ENCODE assay signal across 19 mouse cellular contexts in genomic region chr2:28970424-28970823, GRCm38 (mm10). TPM values are rescaled to one million over a fixed set of nuclear protein-coding genes. Genes with fewer than 3 reads are reported as not detected.
DNase-seq lines count a peak whose midpoint lies in the region; ATAC-seq and TF ChIP-seq lines count a peak whose summit lies in the region.
"Had no signal": no experiment of that assay in that cellular context is flagged by ENCODE, and none has a peak within 500 bp of the region (broad histone marks: within the 10 kb centered on the region; RNA-seq: fewer than 3 reads in every experiment).

No protein-coding gene starts in this region.

- no peaks in the 10 kb centered on the region for H3K36me3 ChIP-seq in midbrain, embryonic 14.5 days (ENCODE audit: control insufficient read depth, insufficient read depth, low read length)
- no peaks in the 10 kb centered on the region for H3K36me3 ChIP-seq in midbrain, embryonic 15.5 days (replicated peaks)
- H3K36me3 ChIP-seq: embryonic facial prominence, embryonic 10.5 days; embryonic facial prominence, embryonic 12.5 days had no signal

- H3K27me3 ChIP-seq in midbrain, embryonic 14.5 days (ENCODE audit: control insufficient read depth, insufficient read depth, low read length) = 0 out of 2 replicates have a peak, but pooled peaks cover 3% of the 10 kb centered on the region
- peaks cover 13% of the 10 kb centered on the region for H3K27me3 ChIP-seq in midbrain, embryonic 15.5 days (replicated peaks)

- no peak overlapping the region for H3K4me2 ChIP-seq in midbrain, embryonic 14.5 days (ENCODE audit: low read length)
- H3K4me2 ChIP-seq in midbrain, embryonic 15.5 days = no peak overlapping the region
- H3K4me2 ChIP-seq: embryonic facial prominence, embryonic 12.5 days; forebrain, embryonic 13.5 days had no signal

- no peak for TF ChIP-seq CTCF in brain, embryonic 14.5 days (IDR thresholded peaks at IDR 0.05; ENCODE audit: borderline replicate concordance, extremely low read depth, insufficient read depth, insufficient read length)

- no peak for ATAC-seq in midbrain, embryonic 14.5 days (ENCODE audit: low FRiP score, low TSS enrichment)
- ATAC-seq in midbrain, embryonic 15.5 days (replicated peaks) = no peak
- ATAC-seq: activated CD4-positive, CD25-positive, alpha-beta regulatory T cell, adult 4 months; forebrain, embryonic 13.5 days; forebrain, postnatal 0 days; Patski had no signal

- no peak overlapping the region for H3K27ac ChIP-seq in midbrain, embryonic 14.5 days (replicated peaks; ENCODE audit: low read depth, low read length)
- no peak overlapping the region for H3K27ac ChIP-seq in midbrain, embryonic 15.5 days
- H3K27ac ChIP-seq: embryonic facial prominence, embryonic 10.5 days; embryonic facial prominence, embryonic 12.5 days; forebrain, embryonic 13.5 days had no signal

- no peak for TF ChIP-seq POLR2A in brain, embryonic 14.5 days (IDR thresholded peaks at IDR 0.05; ENCODE audit: borderline replicate concordance, extremely low read depth, insufficient read depth, insufficient read length, poor library complexity, severe bottlenecking)

- H3K4me3 ChIP-seq in midbrain, embryonic 14.5 days (replicated peaks; ENCODE audit: low read depth, low read length) = no peak overlapping the region
- no peak overlapping the region for H3K4me3 ChIP-seq in midbrain, embryonic 15.5 days
- H3K4me3 ChIP-seq: embryonic facial prominence, embryonic 10.5 days; embryonic facial prominence, embryonic 12.5 days; forebrain, embryonic 13.5 days had no signal

- H3K9ac ChIP-seq in midbrain, embryonic 14.5 days (replicated peaks; ENCODE audit: low read length) = no peak overlapping the region
- no peak overlapping the region for H3K9ac ChIP-seq in midbrain, embryonic 15.5 days
- H3K9ac ChIP-seq: embryonic facial prominence, embryonic 12.5 days; forebrain, embryonic 13.5 days; forebrain, postnatal 0 days had no signal

- no peaks in the 10 kb centered on the region for H3K9me3 ChIP-seq in midbrain, embryonic 14.5 days (ENCODE audit: control insufficient read depth, low read length)
- no peaks in the 10 kb centered on the region for H3K9me3 ChIP-seq in midbrain, embryonic 15.5 days
- H3K9me3 ChIP-seq: embryonic facial prominence, embryonic 10.5 days; embryonic facial prominence, embryonic 12.5 days; forebrain, embryonic 13.5 days had no signal

- 47% methylated on average over 14 of the region's 14 CpGs for WGBS in midbrain, embryonic 14.5 days
- 54% methylated on average over 14 of the region's 14 CpGs for WGBS in midbrain, embryonic 15.5 days

- peaks cover 30% of the 10 kb centered on the region for H3K4me1 ChIP-seq in midbrain, embryonic 14.5 days (ENCODE audit: control insufficient read depth, insufficient read depth, low read length)
- peaks cover 28% of the 10 kb centered on the region for H3K4me1 ChIP-seq in midbrain, embryonic 15.5 days

- peak; percentile 61 for DNase-seq in midbrain, embryonic 14.5 days
- peak; percentile 28 for DNase-seq in MN1 (ENCODE audit: low spot score)
- DNase-seq in brain, embryonic 14.5 days (ENCODE audit: low read depth) = peak; percentile 59
- DNase-seq in thymus, postnatal 36 days = no peak
- DNase-seq: adrenal gland, adult 8-10 months; adrenal gland, postnatal 14 days; adrenal gland, postnatal 36 days; cerebellum, adult 11-12 months; cerebellum, adult 2 months; cerebellum, adult 9-10 months; cerebellum, postnatal 10 days; cerebellum, postnatal 25 days; forebrain, postnatal 0 days had no signal

RNA-seq across cellular contexts. Expression of gene Barhl1, which starts 54.0 kb away (rescaled TPM):
- 58.4 and 61.6 TPM in 2 replicates for polyA plus RNA-seq in midbrain, embryonic 14.5 days (2014; fragmentation: Nextera tagmentation; extraction: Ambion mirVana)
- polyA plus RNA-seq in midbrain, embryonic 15.5 days (2015; fragmentation: Nextera tagmentation; extraction: Ambion mirVana) = 53.5 and 77.8 TPM in 2 replicates
- 25.3 and 45.9 TPM in 2 replicates for polyA plus RNA-seq in brain, embryonic 14.5 days (2012; rRNA removed)
- polyA plus RNA-seq: activated CD4-positive, CD25-positive, alpha-beta regulatory T cell, adult 4 months had no signal

Comparison
In these comparisons a context has a peak if more than half of its experiments do, and no peak if none do; other contexts are left out.
1. DNase-seq: peak in midbrain, embryonic 14.5 days (single experiment), MN1 (single experiment) and brain, embryonic 14.5 days (single experiment); none in thymus, postnatal 36 days (0 of 2).